Mouse (Mus musculus): ENCODE results near the gene Sbno2.

DNA sequence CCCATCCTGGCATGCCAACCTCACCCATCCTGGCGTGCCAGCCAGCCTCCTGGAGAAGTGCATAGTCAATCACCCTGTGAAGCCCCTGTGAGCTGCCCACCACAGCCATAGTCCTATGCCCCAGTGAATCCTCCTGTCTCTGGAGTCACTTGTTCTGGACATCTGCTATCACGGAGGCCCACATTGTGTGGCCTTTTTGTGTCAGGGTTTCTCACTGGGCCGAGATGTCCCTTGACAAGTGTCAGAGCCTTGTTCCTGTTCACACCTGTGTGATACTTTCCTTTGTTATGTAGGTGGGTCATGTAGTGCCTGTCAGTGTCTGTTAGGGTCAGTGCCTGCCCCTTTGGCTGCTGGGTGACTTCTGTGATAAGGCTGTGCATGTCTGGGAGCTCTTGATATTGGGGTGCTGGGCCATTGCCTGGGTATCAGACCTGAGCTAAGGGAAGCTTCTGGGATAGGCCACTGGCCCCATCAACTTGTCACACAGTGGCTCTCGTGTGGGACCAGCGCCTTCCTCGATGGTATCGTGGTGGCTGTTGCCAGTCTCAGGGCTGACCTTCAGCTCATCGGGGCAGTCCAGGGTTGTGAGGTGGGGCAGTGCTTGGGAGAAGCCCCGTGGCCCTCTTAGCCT lies 18.7 kb upstream of the Sbno2 start:
- TF ChIP-seq POLR2A (IDR thresholded peaks at IDR 0.05; ENCODE audit: borderline replicate concordance, insufficient read depth, low read length) (no peak), CTCF (IDR thresholded peaks at IDR 0.05; ENCODE audit: borderline replicate concordance, insufficient read depth, low read depth, low read length) (no peak)
